Mouse (Mus musculus): ENCODE data around the gene Zfp12.
A peak's percentile ranks its signal among the peaks of the same experiment; 100 is the strongest.

Gene Zfp12

DNA sequence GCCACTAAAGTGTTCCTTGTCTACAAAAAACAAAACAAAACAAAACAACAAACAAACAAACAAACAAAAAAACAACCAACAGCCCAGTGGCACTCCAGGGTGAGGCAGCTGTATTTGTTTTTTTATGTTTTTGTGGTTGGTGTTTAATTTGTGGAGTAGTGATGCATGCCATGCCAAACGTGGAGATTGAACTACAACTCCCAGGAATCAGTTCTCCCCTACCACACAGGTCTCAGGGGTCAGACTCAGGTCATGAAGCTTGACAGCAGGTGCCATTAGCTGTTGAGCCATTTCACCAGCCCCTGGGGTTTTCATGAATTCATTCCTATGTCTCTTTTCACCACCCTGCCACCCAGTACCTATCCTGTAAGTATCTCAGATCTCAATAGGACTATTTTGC, 30.4 kb downstream of the Zfp12 start:
- no peak for DNase-seq (ENCODE audit: low spot score in 2 of 2)

DNA sequence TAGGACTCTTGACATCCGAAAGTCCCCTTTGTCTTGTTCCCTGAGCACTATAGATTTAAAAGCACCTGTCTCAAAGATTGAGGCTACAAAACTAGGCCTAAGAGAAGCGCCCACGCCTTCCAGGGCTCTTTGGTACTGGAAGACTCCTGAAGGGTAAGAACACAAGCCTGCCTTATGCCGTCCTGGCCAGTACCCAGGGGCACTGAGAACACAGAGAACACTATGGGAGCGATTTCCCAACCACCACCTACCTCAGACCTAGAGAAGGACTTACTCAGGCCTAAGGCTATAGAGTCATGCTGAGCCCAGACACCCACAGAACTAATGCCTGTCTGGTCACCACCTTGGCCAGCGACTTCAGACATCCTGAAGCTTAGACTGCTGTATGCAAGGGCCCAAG, 31.8 kb downstream of the Zfp12 start:
- DNase-seq (ENCODE audit: low spot score in 2 of 2) = no peak

- DNase-seq (ENCODE audit: low spot score in 2 of 2) = no peak
Observed at GRCm38 (mm10) chr5:143268985-143269362, 34.0 kb downstream of the Zfp12 start.

DNA sequence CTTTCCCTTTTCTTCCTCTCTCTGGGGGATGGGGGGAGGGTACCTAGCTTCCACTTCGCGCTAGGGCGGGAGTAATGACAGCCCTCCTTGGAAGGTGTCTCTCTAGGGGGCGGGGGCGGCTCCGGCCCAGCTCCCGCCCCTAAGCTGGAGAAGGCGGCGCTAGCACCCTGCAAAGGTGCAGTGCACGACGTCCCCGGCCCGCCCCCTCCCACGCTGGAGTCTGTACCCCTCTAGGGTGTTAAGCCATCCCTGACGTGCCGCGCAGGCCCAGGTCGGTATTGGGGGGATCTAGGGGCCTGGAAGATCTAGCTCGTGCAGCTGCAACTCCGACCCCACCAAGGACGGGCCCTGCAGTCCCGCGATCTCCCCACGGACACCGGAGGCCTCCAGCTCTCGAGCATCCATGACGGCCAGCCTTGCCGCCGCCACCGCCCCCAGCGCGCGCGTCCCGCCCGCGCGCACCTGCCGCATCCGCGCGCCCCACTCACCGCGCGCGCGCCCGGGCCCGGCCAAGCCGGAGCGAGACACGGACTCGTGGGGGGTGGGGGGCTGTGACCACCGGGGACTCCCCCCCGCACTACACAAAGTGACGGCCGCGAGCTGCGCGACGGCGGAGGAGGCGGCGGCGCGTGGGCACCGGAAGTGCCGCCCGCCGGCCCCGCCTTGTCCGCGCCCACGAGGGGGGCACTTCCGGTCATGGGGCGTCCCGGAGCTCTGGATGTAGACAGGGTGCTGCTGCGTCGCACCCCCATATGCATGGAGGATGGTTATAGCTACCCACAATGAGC, 34.6 kb downstream of the Zfp12 start, which contains the start of gene Zfp316:
Gene Zfp316, minus strand, starts transcription at position 660 of the 788 bp plus-strand sequence.
- peak; percentile 46 to 53 for DNase-seq (ENCODE audit: low spot score in 2 of 2)

DNA sequence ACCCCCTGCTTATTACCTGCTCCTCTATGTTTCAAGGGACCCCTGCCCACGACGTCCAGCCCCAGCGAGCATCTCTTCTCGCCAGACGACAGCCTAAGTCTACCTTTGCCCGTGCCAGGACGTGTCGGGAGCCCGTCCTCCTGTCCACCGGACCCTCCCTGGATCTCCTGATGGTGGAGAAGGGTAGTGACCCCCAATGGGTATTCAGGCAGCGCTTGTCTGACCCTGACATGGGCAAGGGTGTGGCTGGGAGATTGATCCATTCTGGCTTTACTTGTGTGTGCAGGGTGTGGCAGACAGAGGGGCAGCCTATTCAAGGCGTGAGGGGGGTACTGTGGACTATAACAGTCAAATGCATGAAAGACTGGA, 35.2 kb downstream of the Zfp12 start:
- no peak for DNase-seq (ENCODE audit: low spot score in 2 of 2)

DNA sequence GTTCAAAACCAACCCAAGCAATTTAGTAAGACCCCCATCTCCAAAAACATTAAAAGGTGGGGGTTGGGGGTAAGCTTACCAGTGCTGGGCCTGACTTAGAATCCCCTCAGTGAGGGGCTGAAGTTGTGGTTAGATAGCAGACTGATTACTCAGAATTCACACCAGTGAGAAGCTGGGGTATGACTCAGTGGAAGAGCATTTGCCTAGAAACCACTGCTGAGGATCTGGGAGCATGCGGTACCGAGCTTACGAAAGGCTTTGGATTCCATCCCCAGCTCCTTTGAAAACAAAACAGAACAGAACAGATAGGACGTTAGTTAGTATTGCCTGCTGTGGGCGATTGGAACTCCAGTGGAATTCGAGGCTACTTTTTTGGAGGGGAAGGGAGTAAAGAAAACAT, 36.7 kb downstream of the Zfp12 start:
- DNase-seq (ENCODE audit: low spot score in 2 of 2) = no peak

DNA sequence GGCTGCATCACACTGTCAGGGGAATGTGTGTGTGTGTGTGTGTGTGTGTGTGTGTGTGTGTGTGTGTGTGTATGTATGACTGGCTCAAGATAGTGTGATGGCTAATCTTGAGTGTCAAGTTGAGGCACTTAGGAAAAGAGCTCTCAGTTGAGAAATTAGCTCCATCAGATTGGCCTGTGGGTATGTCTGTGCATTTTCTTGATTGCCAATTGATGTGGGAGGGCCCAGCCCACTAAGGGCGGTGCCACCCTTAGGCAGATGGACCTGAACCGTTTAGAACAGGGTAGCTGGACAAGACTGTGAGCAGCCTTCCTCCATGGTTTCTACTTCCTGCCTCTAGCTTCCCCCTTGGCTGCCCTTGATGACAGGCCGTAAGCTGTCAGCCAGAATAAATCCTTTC, 37.1 kb downstream of the Zfp12 start:
- DNase-seq (ENCODE audit: low spot score in 2 of 2) = no peak

- DNase-seq (ENCODE audit: low spot score in 2 of 2) = peak; percentile 32 to 37
Observed at GRCm38 (mm10) chr5:143272540-143273330, 37.8 kb downstream of the Zfp12 start.

DNA sequence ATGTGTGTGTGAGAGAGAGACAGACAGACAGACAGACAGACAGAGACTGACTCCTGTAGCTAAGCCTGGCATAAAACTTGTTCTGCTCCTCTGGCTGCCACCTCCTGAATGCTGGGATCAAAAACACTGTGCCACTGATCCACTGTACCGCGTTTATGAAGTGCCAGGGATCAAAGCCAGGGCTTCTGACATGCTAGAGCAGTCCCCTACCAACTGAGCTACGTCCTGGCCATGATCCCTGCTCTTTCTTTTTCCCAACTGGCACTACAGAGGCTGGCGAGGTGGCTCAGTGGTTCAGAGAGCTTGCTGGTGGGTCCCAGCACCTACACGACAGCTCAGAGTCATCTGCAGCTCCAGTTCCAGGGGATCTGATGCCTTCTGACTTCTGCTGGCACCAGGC, 40.8 kb downstream of the Zfp12 start:
- no peak for DNase-seq (ENCODE audit: low spot score in 2 of 2)

DNA sequence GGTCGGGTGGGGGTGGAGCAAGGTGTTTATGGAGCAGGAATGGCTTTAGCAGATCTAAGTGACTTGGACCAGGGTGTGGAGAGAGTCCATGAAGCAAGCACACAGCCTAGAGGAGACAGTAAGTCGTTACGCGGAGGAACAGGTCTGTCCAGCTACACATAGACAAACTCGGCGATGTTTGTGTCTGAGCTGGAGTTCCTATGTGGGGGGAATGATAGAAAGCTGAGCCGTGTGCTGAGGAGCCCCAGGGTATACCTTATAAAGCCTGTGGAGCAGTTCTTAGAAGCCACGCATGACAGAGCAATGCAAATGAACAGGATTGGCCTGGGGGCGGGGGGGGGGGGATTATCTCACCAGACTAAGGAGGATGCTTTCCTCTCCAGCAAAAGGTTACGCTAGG, 44.3 kb downstream of the Zfp12 start:
- DNase-seq (ENCODE audit: low spot score in 2 of 2) = no peak

GRCm38 (mm10) chr5:143284762-143285161, 49.8 kb downstream of the Zfp12 start:
- DNase-seq (ENCODE audit: low spot score in 2 of 2) = no peak

DNA sequence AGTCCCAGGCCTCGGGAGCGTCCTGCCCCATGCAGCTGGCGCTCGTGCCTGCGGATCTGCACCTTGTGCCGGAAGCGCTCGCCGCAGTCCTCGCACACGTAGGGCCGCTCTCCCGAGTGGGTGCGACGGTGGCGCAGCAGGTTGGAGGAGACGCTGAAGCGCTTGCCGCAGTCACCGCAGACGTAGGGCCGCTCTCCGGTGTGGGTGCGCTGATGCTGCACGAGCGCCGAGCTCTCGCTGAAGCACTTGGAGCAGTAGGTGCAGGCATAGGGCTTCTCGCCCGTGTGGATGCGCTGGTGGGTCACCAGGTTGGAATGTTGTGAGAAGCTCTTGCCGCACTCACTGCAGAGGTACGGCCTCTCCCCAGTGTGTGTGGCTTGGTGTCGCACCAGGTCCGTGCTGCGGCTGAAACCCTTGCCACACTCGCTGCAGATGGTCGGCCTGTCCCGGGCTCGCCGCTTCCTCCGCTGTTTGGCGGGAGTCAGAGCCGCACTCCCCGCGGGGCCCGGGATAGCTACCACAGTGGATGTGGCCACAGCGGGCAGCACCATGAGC, 52.9 kb downstream of the Zfp12 start:
- no peak for DNase-seq (ENCODE audit: low spot score in 2 of 2)

- no peak for DNase-seq (ENCODE audit: low spot score in 2 of 2)
Observed at GRCm38 (mm10) chr5:143288378-143288911, 53.5 kb downstream of the Zfp12 start.

DNA sequence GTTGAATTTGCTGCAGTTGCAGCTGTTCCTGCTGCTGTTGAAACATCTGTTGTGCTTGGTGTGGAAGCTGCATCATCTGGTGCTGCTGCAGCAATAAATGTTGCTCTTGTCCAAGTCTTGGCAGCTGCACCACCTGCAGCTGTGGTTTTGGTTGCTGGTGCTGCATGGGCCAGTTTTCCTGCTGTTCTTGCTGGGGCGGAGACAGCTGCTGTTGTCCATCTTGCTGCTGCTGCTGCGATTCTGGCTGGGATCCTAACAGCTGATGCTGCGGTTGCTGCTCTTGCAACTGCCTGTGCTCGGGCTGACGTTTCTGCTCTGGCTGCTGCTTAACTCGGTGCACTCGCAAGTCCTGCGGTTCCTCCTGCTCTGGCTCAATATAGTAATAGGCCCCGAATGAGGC, 54.3 kb downstream of the Zfp12 start:
- DNase-seq (ENCODE audit: low spot score in 2 of 2) = no peak

- no peak for DNase-seq (ENCODE audit: low spot score in 2 of 2)
Observed at GRCm38 (mm10) chr5:143292879-143293278, 57.9 kb downstream of the Zfp12 start.

DNA sequence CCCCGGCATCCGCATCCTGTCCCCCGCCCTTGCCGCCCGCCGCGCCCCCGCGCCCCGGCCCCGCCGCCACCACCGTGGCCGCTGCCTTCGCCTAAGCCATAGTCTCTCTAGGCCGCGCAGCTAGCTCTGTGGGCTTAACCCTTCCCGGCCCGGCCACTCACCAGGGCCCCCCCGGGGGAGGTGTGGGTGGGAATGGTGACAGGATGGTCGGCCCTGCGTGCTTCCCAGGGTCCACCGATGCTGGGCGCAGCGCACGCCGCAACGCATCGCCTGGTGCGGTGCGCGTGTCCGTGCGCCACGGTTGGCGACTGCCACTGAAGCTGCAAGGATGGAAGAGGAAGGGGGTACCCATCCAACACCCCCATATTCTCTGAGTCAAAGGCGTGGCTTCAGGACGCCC, 58.4 kb downstream of the Zfp12 start, which contains the start of gene Zfp853:
Gene Zfp853, minus strand, starts transcription at position 220 of the 400 bp plus-strand sequence.
- no peak for DNase-seq (ENCODE audit: low spot score in 2 of 2)

DNA sequence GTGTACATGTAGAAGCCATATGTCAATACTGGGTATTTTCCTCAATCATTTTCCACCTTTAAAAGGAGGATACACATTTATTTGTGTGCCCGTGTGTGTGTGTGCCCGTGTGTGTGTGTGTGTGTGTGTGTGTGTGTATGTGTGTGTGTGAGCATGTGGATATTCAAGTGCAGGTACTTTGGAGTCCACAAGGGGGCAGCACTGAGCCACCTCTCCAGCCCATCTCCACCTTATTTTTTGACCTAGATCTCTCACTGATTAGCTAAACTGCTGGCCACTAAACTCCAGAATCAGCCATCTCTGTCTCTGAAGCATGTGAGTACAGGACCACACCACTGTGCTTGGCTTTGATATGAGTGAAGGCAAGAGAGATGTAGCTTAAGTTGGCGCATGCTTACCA, 59.9 kb downstream of the Zfp12 start:
- DNase-seq (ENCODE audit: low spot score in 2 of 2) = no peak

- DNase-seq (ENCODE audit: low spot score in 2 of 2) = no peak
Observed at GRCm38 (mm10) chr5:143295330-143295729, 60.4 kb downstream of the Zfp12 start.

GRCm38 (mm10) chr5:143297986-143298385, 63.0 kb downstream of the Zfp12 start:
- DNase-seq (ENCODE audit: low spot score in 2 of 2) = no peak

- DNase-seq (ENCODE audit: low spot score in 2 of 2) = no peak
Observed at GRCm38 (mm10) chr5:143298391-143298790, 63.4 kb downstream of the Zfp12 start.

Measured in spleen, postnatal 36 days (tissue).